Mouse (Mus musculus) heart, postnatal 0 days (tissue): ENCODE measurements at regions not wholly inside any gene's neighbourhood (a gene's known extent, or its start where the extent isn't known, plus 50 kb on each side); places are given as distances from the start of the nearest gene placed in this dataset.
A peak's percentile ranks its signal among the peaks of the same experiment; 100 is the strongest.

Source experiments
- ATAC-seq: fragments of 200-750 bp; cut with Nextera tagmentation; 2 replicates; pipeline ENCODE4 v1.8.0; 2017; ENCODE audit warnings: low read depth, moderate number of reproducible peaks, moderate library complexity; ENCODE audit not compliant: insufficient read depth
- DNase-seq: peaks from one replicate; pipeline ENCODE4 v3.0.0-alpha.2; 2016; ENCODE audit warnings: low spot score
- H3K27ac ChIP-seq: fragments of 300-500 bp; sonication (generic); 2 replicates; pipeline ENCODE4 v1.5.1; 2014; ENCODE audit warnings: low read depth, mild to moderate bottlenecking
- H3K27me3 ChIP-seq: fragments of 300-500 bp; sonication (generic); 2 replicates; pipeline ENCODE4 v1.6.1; 2014; ENCODE audit warnings: low read length, mixed read lengths; ENCODE audit not compliant: control insufficient read depth, insufficient read depth
- H3K36me3 ChIP-seq: fragments of 300-500 bp; sonication (generic); replicated peaks from 2 replicates; pipeline ENCODE4 v1.6.1; 2014; ENCODE audit warnings: low read length, mixed read lengths; ENCODE audit not compliant: control insufficient read depth, insufficient read depth
- H3K4me1 ChIP-seq: fragments of 300-500 bp; sonication (generic); 2 replicates; pipeline ENCODE4 v1.6.1; 2014; ENCODE audit warnings: antibody characterized with exemption; ENCODE audit not compliant: control insufficient read depth, insufficient read depth
- H3K4me2 ChIP-seq: fragments of 300-500 bp; sonication (generic); 2 replicates; pipeline ENCODE4 v1.6.1; 2014; ENCODE audit warnings: low read depth, mild to moderate bottlenecking, low read length, moderate library complexity
- H3K4me3 ChIP-seq: fragments of 300-500 bp; sonication (generic); 2 replicates; pipeline ENCODE4 v1.5.1; 2014; ENCODE audit warnings: low read depth, low read length
- H3K9ac ChIP-seq: fragments of 300-500 bp; sonication (generic); replicated peaks from 2 replicates; pipeline ENCODE4 v1.6.1; 2014; ENCODE audit warnings: low read depth, low read length, mixed read lengths
- H3K9me3 ChIP-seq: fragments of 300-500 bp; sonication (generic); replicated peaks from 2 replicates; pipeline ENCODE4 v1.6.1; 2016; ENCODE audit warnings: low read length; ENCODE audit not compliant: control insufficient read depth
- CTCF ChIP-seq: IDR thresholded peaks from 2 replicates; pipeline ENCODE4 v1.5.1; 2016; ENCODE audit warnings: antibody characterized with exemption, control low read depth, low read depth
- EP300 ChIP-seq: IDR thresholded peaks from 2 replicates; pipeline ENCODE4 v1.6.1; 2016; ENCODE audit warnings: antibody characterized with exemption, low read depth
- WGBS: fragments of 180-500 bp; shearing (Covaris S2); extraction: QIAGEN DNeasy Blood & Tissue Kit; methylation state at CpG from one replicate; pipeline ENCODE4 v1.1.7; 2014; 5-methylcytosine and 5-hydroxymethylcytosine counted together

- Histone ChIP-seq H3K27ac (no peak overlapping the region), H3K4me1 (no peaks in the 10 kb centered on the region), H3K27me3 (no peaks in the 10 kb centered on the region), H3K9ac (no peak overlapping the region), H3K4me3 (no peak overlapping the region), H3K36me3 (no peaks in the 10 kb centered on the region), H3K9me3 (no peaks in the 10 kb centered on the region), H3K4me2 (no peak overlapping the region)
- WGBS: 67% methylated on average over 4 of the region's 4 CpGs
- ATAC-seq: no peak
- no peak for TF ChIP-seq EP300
- TF ChIP-seq CTCF: no peak
- no peak for DNase-seq
These were observed 458.1 kb upstream of the Slitrk6 start for GRCm38 (mm10) chr14:111212929-111213657.

- DNase-seq: no peak
- no peaks in the 10 kb centered on the region for H3K36me3 ChIP-seq
- H3K4me2 ChIP-seq: no peak overlapping the region
- H3K9me3 ChIP-seq: no peaks in the 10 kb centered on the region
- no peak overlapping the region for H3K27ac ChIP-seq
- H3K9ac ChIP-seq: no peak overlapping the region
- H3K27me3 ChIP-seq: no peaks in the 10 kb centered on the region
- ATAC-seq: no peak
- TF ChIP-seq EP300 (no peak), CTCF (no peak)
- WGBS: 71% methylated on average over 6 of the region's 6 CpGs
- H3K4me3 ChIP-seq: no peak overlapping the region
- no peaks in the 10 kb centered on the region for H3K4me1 ChIP-seq
These were observed 448.0 kb upstream of the Slitrk5 start for GRCm38 (mm10) chr14:111226926-111227325.

- WGBS: 69% methylated on average over 2 of the region's 2 CpGs
- TF ChIP-seq CTCF: no peak
- TF ChIP-seq EP300: no peak
These were observed 435.8 kb upstream of the Slitrk5 start for GRCm38 (mm10) chr14:111239121-111239520.

GRCm38 (mm10) chr14:111249347-111249946 is 425.4 kb upstream of the Slitrk5 start:
- DNase-seq (peak; percentile 12), ATAC-seq (no peak)
- H3K4me3 ChIP-seq: no peak overlapping the region
- no peaks in the 10 kb centered on the region for H3K9me3 ChIP-seq
- H3K36me3 ChIP-seq: no peaks in the 10 kb centered on the region
- no peaks in the 10 kb centered on the region for H3K4me1 ChIP-seq
- H3K27me3 ChIP-seq: no peaks in the 10 kb centered on the region
- TF ChIP-seq EP300: no peak
- TF ChIP-seq CTCF: no peak
- no peak overlapping the region for H3K27ac ChIP-seq
- WGBS: 23% methylated on average over 9 of the region's 9 CpGs
- no peak overlapping the region for H3K9ac ChIP-seq
- H3K4me2 ChIP-seq: peak overlapping the region; percentile 20; the same call in 1 of the 2 replicates

More at GRCm38 (mm10) chr14:111239121-111239520, 435.8 kb upstream of the Slitrk5 start:
- Histone ChIP-seq H3K27ac (no peak overlapping the region), H3K4me3 (no peak overlapping the region), H3K27me3 (no peaks in the 10 kb centered on the region), H3K4me2 (no peak overlapping the region), H3K36me3 (no peaks in the 10 kb centered on the region), H3K9ac (no peak overlapping the region), H3K9me3 (no peaks in the 10 kb centered on the region), H3K4me1 (no peaks in the 10 kb centered on the region)
- DNase-seq (no peak), ATAC-seq (no peak)

GRCm38 (mm10) chr14:111253190-111253589 is 421.7 kb upstream of the Slitrk5 start:
- Histone ChIP-seq H3K4me3 (no peak overlapping the region), H3K27me3 (no peaks in the 10 kb centered on the region), H3K4me2 (no peak overlapping the region), H3K4me1 (no peaks in the 10 kb centered on the region), H3K9me3 (no peaks in the 10 kb centered on the region), H3K36me3 (no peaks in the 10 kb centered on the region), H3K9ac (no peak overlapping the region), H3K27ac (no peak overlapping the region)
- no peak for DNase-seq
- WGBS: 48% methylated on average over 3 of the region's 3 CpGs
- no peak for ATAC-seq
- TF ChIP-seq EP300 (no peak), CTCF (no peak)
